Mouse (Mus musculus) urinary bladder, postnatal 10 days (tissue): ENCODE results near the gene Allc.

ENCODE experiments used
- DNase-seq: peaks from one replicate; pipeline ENCODE4 v3.0.0; 2022; ENCODE audit warnings: low spot score

The Allc gene

GRCm38 (mm10) chr12:28579132-28579531 lies 3.2 kb downstream of the Allc start:
- no peak for DNase-seq

GRCm38 (mm10) chr12:28578147-28578546 lies 4.2 kb downstream of the Allc start:
- no peak for DNase-seq

DNA sequence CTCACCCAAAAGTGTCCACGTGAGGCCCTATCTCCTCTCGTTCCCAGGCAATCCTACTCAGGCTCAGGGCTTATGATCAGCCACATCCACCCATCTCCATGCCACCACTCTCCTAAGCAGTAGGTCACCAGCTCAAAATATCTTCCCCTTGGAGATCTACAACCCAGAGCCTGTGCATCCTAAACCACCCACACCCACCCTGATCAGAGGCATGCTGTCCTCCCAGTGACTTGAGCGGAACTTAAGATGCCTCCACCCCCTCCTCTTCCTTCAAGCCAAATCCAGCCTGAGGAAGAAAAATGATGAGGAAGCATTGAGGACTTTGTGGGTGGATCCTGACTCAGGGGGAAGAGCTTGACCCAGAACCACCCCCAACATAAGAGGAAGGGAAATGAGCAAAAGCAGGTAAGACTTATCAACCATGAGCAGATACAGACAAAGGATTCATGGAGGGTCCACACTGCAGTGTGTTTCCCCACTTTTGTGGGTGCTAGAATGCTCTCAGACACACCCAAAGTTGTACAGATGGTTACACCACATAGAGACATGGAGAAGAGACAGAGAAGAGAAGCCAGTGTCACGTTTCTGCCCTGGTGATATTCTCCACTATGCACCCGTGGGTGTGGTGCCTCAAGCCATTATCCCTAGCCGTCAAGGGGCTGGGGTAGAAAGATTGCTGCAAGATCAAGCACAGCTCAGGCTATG lies 6.8 kb downstream of the Allc start:
- no peak for DNase-seq

GRCm38 (mm10) chr12:28572241-28572640 lies 10.1 kb downstream of the Allc start:
- DNase-seq: no peak

- no peak for DNase-seq
Observed at GRCm38 (mm10) chr12:28552299-28552698, 30.0 kb downstream of the Allc start, which contains the start of gene Dcdc2c. Dcdc2c (minus strand) TSS chr12:28552399.

GRCm38 (mm10) chr12:28551775-28552174 lies 30.5 kb downstream of the Allc start:
- DNase-seq: no peak

DNA sequence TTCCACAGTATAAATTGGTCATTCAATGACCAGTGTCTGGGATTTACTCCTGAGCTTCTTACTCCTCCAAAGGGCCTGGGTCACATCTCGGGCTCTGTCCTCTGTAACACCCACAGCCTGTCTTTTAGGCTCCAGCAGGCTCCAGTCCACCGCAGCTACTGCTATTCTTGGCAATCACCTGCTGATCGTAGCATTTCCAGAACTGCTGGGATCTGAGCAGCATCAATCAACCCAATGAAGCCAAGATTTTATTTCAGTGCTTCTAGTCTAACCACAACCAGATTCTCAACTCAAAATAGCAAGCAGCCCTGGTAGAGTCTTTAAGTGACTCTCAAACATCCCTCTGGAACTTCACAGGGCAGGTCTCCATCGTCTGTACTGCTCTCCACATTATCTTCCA lies 33.4 kb downstream of the Allc start:
- no peak for DNase-seq

- DNase-seq: no peak
Observed at GRCm38 (mm10) chr12:28514264-28514775, 68.0 kb downstream of the Allc start.

- no peak for DNase-seq
Observed at GRCm38 (mm10) chr12:28509699-28510280, 72.5 kb downstream of the Allc start.
